Mouse (Mus musculus): ENCODE data around the gene Eif5b.
"Not testable (repeated sequence)": the region's sequence is repeated elsewhere in the genome, so short reads cannot be mapped to it uniquely, and the experiment has no call there.

Gene Eif5b

DNA sequence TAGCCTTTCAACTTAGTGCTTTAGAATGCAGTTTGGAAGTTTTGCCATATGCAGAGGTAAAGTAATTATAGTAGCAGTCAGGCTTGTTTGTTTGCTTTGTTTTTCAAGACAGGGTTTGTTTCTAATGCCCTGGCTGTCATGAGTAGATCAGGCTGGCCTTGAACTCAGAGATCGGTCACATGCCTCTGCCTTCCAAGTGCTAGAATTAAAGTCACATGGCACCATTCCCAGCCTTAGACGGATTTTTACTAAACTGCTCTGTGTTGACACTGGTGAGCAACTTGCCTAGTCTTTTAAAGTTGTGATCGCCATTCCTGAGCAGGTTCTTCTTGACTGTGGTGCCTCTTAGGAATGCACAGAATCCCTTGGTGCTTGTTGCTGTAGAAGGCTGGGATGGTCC is 8.9 kb downstream of the Eif5b start:
- DNase-seq (ENCODE audit: low spot score) = no peak

DNA sequence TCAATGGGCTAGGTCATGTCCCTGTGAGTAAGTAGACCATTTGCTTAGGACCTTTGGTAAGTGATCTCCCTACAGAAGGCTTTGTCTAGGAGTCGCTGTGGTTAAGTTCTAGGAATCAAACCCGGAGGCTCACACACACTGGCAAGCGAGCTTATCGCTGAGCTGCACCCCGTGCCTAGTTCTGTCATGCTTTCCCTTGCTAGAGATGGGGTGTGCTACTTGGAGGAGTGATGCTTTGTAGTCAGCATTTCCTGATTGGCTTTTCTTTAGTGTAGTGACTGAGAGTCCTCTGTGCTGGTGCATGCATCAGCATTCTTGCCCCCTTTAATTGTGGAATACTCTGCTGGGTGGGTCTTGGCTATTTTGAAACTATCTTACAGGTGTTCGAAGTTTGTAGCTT is 13.8 kb downstream of the Eif5b start:
- no peak for DNase-seq (ENCODE audit: low spot score)

DNA sequence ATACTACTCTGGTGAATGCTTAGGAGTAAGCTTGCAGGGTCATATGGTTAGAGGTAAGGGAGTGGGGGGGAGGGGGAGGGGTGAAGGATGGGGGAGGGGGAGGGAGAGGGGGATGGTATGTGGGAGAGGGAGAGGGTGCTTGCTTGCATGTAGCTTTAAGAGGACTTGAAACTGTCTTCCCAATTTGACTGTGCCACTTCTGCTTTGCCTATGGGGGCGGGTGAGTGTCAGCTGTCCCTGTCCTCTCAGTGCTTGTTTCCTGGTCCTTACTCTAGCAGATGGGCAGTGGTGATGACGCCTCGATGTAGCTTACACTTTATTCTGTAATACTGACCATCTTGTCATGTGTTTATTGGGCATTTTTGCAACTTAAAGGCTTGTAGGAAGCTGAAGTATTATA is 14.3 kb downstream of the Eif5b start:
- no peak for DNase-seq (ENCODE audit: low spot score)

DNA sequence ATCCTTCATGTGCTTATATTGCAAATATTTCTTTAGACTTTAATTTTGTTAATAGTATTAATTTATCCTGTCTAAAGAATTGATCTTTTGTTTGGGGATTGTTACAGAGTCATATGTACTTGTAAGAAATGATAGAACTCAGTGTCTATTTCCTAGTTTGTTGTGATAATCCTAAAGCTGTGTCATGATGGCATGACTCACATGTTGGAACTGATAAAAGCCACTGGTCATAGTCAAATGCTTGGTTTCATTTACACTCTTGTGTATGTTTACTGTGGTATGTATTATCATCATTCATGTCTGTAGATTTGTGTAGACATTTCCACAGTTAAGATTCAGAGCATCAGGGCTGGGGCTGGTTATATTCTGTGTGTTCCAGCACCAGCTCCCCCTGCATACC is 14.7 kb downstream of the Eif5b start:
- DNase-seq (ENCODE audit: low spot score) = no peak

DNA sequence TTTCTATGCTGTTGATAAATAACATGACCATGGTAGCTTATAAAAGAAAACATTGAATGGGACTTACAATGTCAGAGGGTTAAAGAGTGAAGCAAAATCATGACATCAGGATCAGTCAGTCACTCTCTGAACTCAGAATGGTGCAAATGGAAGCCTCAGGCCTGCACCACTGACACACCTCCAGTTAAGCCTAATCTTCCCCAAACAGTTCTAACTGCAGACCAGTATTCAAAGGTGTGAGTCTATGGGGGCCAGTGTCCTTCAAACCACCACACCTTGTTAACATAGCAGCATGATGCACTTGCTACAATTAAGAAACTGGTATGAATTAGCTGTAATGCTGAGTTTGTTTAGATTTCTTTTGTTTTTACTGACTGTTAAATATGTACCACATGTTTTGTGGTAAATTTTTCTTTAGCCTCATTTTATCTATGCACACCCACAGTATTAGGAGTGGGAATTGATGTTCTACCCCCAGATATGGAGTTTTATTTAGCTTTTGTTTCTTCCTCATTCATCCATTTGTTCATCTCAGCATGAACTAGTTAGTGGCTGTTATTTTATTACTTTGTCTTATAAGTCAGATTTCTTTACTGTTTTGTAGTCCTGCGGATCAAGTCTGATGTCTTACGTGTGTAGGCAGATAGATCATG is 16.9 kb downstream of the Eif5b start:
- DNase-seq (ENCODE audit: low spot score) = no peak

DNA sequence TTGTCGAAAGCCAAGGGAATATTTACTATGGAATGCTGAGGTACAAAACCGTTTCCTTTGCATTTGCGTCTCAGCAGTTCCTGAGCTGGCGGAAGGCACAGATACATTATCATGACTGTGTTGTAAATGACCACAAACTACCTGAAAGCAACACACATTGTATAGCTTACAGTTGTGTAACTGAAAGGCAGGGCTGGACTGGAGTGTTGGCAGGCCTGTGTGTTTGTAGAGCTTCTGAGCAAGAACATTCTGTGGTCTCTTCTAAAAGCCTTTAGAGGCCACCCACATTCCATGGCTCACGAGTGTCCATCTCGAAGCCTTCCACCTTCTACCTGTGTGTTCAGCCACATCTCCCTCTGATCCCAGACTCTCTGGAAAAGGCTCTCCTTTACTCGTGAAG is 29.5 kb downstream of the Eif5b start:
- DNase-seq (ENCODE audit: low spot score) = no peak

DNA sequence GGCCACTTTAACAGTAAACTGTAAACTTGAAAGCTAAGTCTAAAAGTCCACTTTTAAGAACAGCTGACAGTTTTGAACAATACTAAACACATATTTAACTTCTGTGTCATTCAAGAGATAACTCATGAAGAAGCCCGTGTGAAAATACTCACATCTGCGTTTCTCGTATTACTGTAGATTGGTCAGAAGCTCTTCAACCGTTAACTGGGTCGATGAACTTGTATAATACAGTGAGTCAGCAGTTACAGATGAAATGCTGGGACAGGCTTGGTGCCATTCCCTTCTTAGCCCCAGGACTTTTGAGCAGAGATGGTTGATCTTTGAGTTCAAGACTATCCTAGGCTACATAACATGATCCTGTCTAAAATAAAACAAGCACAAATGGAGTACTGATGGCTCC is 33.6 kb downstream of the Eif5b start:
- DNase-seq (ENCODE audit: low spot score) = no peak

DNA sequence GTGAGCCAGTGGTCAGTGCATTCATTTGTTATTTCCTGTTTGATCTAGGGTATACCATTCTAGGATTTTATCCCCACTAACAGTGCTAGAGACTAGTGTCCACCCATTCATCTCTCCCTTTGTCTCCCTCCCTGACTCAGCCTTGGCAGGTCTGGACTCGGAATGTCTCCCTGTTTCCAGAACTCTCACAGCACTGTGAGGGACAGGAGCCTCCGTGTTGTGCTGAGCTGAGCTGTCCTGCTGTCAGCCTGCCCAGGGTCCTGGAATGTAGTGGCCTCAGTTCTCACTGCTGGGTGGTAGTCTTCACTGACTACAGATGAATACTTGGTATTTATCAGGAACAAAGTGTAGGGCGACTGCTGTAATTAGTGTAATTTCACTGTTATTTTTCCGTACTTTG is 37.7 kb downstream of the Eif5b start:
- DNase-seq (ENCODE audit: low spot score) = no peak

DNA sequence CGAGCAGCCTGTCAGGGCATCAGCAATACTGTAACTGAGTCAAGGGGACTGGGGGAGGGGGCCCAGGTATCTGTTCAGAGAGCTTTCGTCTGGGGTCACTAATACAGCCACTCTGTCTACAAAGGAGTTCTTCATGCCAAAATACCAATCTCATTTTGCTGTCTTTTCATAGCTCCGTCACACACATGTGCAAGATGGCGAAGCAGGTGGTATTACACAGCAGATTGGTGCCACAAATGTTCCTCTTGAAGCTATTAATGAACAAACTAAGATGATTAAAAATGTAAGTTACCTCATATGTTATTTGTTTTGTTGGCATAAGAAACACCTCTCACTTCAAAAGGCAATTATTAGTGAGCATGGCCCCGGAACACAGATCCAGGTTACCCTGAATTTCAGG is 39.6 kb downstream of the Eif5b start:
- no peak for DNase-seq (ENCODE audit: low spot score)

DNA sequence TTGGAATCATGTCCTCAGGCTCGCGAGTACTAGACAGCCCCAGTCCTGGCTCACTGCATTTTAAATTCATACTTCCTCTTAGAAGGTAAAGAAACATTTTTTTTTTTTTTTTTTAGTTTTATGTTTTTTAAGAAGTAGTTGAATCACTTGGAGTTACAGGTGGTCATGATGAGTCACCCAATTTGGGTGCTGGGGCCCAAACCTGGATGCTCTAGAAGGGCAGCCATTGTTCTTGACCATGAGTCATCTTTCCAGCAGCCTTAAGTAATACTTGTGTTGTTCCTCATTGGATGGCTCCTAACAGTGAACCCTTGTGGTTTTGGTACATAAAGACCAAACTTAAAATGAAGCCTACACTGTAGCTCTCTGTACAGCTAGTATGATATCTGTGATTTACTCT is 41.1 kb downstream of the Eif5b start:
- DNase-seq (ENCODE audit: low spot score) = no peak

DNA sequence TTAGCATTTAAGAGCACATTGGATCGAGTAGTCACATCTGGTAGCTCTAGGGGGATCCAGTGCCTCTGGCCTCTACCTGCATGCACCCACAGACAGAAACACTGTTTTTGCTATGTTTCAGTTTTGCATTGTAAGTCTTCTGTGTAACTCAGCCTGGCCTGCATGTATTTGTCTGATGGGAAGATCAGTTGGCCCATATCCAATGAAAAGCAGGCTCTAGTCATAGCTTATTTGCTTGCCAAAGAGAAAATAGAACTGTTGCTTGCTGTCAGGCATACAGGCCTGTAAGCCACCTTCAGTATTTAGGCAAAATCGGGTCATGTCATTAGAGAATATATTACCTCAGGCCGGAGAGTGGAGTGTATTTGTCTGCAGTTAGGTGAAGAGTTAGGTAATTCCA is 50.3 kb downstream of the Eif5b start:
- DNase-seq (ENCODE audit: low spot score) = no peak

DNA sequence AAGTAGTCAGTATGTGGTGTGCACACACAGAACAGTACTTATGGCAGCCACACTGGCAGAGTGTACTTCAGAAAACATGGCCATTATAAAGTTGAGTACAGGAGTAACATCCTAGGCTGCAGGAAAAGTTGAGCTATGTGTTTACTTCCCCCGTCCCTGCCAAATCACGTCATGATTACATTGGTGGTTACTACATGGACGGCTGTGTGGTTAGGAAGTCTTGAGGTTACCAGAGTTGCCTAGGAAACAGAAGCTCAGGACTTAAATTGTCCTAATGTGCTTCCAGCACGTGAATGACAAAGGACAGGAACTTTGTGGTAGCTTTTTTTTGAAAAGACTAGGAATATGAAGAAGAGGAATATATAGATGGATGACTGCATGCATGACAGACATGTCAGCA is 51.8 kb downstream of the Eif5b start:
- DNase-seq (ENCODE audit: low spot score) = no peak

DNA sequence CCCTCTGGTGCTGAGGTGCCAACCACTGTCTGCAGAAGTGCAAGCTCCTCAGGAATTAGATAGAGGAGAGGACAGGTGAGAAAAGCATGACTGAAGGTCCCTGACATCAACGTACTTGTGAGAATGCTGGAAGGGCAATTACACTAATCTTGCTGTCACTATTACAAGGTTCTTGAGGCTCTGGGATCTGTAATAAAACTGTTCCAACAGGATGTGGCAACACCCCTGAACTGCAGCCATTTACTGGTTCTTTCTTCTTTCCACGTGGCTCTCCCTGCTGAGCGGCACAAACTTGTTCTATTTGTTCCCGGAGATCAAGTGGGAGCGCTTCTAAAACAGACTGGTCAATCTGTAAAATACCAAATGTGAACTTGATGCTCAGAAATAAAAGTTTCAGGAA is 57.4 kb downstream of the Eif5b start:
- DNase-seq (ENCODE audit: low spot score) = no peak

DNA sequence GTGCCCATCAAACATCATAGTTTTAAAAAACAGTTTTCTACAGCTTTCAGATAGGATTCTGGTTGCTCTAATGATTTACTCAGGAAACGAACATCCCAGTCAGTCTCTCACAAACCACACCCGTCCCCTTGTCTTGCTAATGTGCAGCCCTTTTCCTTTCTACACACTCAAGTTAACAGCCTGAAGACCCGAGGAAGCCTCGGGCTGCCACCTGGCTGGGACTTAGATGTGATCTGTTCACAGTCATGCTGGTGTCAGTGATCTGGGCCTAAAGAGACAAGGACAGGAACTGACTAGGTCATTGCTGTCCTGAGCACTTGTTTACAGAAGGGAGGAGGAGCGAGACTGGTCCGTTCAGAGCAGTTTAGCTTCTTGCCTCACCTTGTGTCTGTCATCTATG is 60.6 kb downstream of the Eif5b start:
- no peak for DNase-seq (ENCODE audit: low spot score)

DNA sequence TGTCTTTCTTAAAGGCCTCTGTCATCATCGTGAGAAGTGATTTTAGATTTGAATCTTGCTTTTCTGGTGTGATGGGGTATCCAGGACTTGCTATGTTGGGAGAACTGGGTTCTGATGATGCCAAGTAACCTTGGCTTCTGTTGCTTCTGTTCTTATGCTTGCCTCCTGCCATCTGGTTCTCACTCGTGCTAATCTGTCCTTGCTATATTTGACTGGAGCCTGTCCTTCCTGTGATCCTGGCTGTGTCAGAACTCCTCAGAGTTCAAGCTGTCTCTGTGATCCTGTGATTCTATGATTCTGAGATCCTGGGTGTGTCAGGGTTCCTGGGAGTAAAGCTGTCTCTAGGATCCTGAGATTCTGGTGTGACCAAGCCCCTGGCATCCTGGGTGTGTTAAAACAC is 64.3 kb downstream of the Eif5b start:
- DNase-seq (ENCODE audit: low spot score) = not testable (repeated sequence)

DNA sequence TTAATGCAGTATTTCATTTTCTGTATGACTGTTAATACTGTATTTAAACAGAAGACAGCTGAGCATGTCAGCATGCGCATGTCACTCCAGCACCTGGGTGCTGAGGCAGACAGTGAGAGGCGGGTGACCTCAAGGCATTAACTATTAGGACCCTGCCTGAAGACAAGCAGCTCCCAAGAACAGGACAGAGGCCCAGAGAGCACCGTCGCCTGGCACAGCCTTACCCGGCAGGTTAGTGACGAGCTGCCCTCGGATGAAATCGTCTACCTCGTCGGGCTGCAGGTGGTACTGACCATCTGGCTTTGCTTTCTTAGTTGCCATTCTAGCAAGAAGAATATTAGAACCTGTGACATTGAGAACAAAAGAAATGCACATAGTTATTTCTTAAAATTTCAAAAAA is 69.5 kb downstream of the Eif5b start:
- DNase-seq (ENCODE audit: low spot score) = no peak

DNA sequence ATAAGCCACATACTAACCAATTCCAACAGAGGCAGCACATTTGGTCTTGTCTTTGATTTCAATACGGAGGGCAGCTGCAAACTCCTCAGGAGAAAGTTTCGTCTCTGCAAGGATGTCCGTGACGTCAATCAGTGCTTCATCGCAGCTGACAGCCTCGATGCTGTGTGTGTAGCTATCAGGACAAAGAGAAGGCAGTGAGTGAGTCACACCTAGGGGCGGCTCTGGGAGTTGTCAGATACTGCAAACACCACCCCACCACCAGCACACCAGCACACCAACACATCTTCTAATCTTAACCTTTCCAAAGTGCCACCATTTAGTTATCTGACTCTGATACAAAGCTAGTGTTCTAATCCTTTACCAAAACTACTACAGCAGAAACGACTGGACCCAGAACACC is 73.5 kb downstream of the Eif5b start:
- no peak for DNase-seq (ENCODE audit: low spot score)

DNA sequence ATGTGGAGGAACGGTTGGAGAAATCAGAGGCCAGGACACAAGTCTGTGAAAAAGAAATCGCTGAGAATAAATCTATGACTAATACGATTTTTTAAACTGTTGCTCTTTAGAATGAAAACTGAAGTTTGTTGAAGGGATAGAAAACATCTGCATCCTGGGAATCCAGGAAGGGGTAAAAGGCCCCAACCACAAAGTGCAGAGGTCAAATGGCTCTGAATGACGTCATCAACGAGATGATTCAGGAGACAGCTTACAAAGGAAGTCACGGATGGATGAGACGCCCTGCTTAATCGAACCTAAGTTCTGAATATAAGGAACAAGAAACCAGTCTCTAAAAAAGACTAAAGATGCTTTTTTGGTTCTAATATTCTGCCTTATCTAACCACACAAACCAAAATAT is 83.5 kb downstream of the Eif5b start:
- no peak for DNase-seq (ENCODE audit: low spot score)

DNA sequence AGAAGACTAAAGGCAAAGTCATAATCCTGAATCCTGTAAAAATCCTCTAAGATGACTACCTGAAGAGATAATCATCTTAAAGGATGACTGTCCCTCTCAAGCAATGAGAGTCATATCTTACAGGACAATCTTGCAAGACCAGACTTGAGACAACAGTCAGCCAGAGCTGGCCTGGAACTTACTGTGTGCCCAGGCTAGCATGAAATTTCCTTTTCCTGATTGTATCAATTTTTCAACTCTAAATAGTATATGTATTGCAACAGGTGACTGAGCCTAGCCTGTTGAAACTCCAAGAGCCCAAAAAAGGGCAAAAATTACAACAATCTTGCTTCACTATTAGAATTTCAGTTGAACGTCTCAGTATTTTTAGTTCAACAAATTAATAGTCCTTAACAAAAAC is 105.4 kb downstream of the Eif5b start:
- DNase-seq (ENCODE audit: low spot score) = no peak

DNA sequence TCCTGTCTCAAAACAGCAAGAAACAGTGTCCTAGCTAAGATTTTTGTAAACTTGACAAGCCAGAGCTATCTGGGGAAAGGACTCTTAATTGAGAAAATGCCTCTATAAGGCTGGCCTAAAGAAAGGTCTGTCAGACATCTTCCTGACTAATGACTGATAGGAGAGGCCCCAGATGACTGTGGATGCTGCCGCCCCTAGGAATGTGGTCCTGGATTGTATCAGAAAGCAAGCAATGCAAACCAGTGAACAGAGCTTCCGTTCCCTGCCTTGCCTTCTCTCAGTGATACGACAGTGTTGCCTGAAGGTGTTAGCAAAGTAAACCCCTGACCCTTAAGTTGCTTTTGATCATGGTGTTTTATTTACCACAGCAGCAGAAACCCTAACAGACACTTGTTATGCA is 106.0 kb downstream of the Eif5b start:
- DNase-seq (ENCODE audit: low spot score) = no peak

Data from urinary bladder, postnatal 14 days (tissue).